9 mouse cellular contexts compared by ENCODE assay signal in genomic region chr4:137866206-137866863, GRCm38 (mm10). TPM values are rescaled to one million over a fixed set of nuclear protein-coding genes. Genes with fewer than 3 reads are reported as not detected.
DNase-seq lines count a peak whose midpoint lies in the region; ATAC-seq and TF ChIP-seq lines count a peak whose summit lies in the region.
"Had no signal": no experiment of that assay in that cellular context is flagged by ENCODE, and none has a peak within 500 bp of the region (broad histone marks: within the 10 kb centered on the region; RNA-seq: fewer than 3 reads in every experiment).

No protein-coding gene starts in this region.

- ATAC-seq in intestine, postnatal 0 days: no peak
- peak; percentile 37 for ATAC-seq in midbrain, embryonic 13.5 days

- 25% methylated on average over 19 of the region's 19 CpGs for WGBS in cerebellum, adult 2 months
- WGBS in intestine, postnatal 0 days: 49% methylated on average over 19 of the region's 19 CpGs
- WGBS in midbrain, embryonic 13.5 days: 32% methylated on average over 19 of the region's 19 CpGs

- H3K27me3 ChIP-seq in cerebellum, adult 2 months (ENCODE audit: control insufficient read depth, insufficient read depth, low read length): no peaks in the 10 kb centered on the region
- H3K27me3 ChIP-seq in intestine, postnatal 0 days (replicated peaks; ENCODE audit: control insufficient read depth, insufficient read depth, low read length): no peaks in the 10 kb centered on the region
- no peaks in the 10 kb centered on the region for H3K27me3 ChIP-seq in midbrain, embryonic 13.5 days
- H3K27me3 ChIP-seq: embryonic facial prominence, embryonic 12.5 days had no signal

- H3K9ac ChIP-seq in intestine, postnatal 0 days (ENCODE audit: low read depth, low read length): no peak overlapping the region
- 0 out of 2 replicates have a peak overlapping the region, but pooled peaks have one; percentile 10 for H3K9ac ChIP-seq in midbrain, embryonic 13.5 days (replicated peaks)
- H3K9ac ChIP-seq: embryonic facial prominence, embryonic 12.5 days had no signal

- no peak for TF ChIP-seq CTCF in cerebellum, adult 2 months (IDR thresholded peaks at IDR 0.05; ENCODE audit: borderline replicate concordance, insufficient read depth, low read depth, low read length)
- TF ChIP-seq CTCF in intestine, postnatal 0 days (IDR thresholded peaks at IDR 0.05; ENCODE audit: low read depth): no peak

- no peak for TF ChIP-seq POLR2A in cerebellum, adult 2 months (IDR thresholded peaks at IDR 0.05; ENCODE audit: borderline replicate concordance, insufficient read depth, low read length)

- H3K9me3 ChIP-seq in intestine, postnatal 0 days (ENCODE audit: control insufficient read depth): no peaks in the 10 kb centered on the region
- no peaks in the 10 kb centered on the region for H3K9me3 ChIP-seq in midbrain, embryonic 13.5 days
- H3K9me3 ChIP-seq: embryonic facial prominence, embryonic 12.5 days had no signal

- no peaks in the 10 kb centered on the region for H3K36me3 ChIP-seq in intestine, postnatal 0 days (ENCODE audit: control insufficient read depth, insufficient read depth)
- no peaks in the 10 kb centered on the region for H3K36me3 ChIP-seq in midbrain, embryonic 13.5 days
- H3K36me3 ChIP-seq: embryonic facial prominence, embryonic 12.5 days had no signal

- H3K27ac ChIP-seq in cerebellum, adult 2 months (ENCODE audit: insufficient read depth, low read length): 0 out of 2 replicates have a peak overlapping the region, but pooled peaks have one; percentile 3
- H3K27ac ChIP-seq in intestine, postnatal 0 days (ENCODE audit: low read depth, low read length): no peak overlapping the region; the same call in 1 of the 2 replicates
- peak overlapping the region; percentile 74 for H3K27ac ChIP-seq in midbrain, embryonic 13.5 days
- H3K27ac ChIP-seq: embryonic facial prominence, embryonic 12.5 days had no signal

- peak overlapping the region; percentile 72; the same call in 1 of the 2 replicates for H3K4me2 ChIP-seq in intestine, postnatal 0 days (replicated peaks; ENCODE audit: low read depth)
- H3K4me2 ChIP-seq in midbrain, embryonic 13.5 days (replicated peaks): peak overlapping the region; percentile 39
- H3K4me2 ChIP-seq: embryonic facial prominence, embryonic 12.5 days had no signal

- peak; percentile 50 to 52 for DNase-seq in cerebellum, adult 2 months
- no peak for DNase-seq in cerebellum, adult 9-11 months
- DNase-seq in A20 (ENCODE audit: low read depth, low spot score): peak; percentile 69
- peak; percentile 67 for DNase-seq in embryo, embryonic 10.5 days (ENCODE audit: low spot score)
- peak; percentile 58 for DNase-seq in thymus, postnatal 36 days
- DNase-seq in left cerebral cortex, adult 8-10 months (ENCODE audit: low spot score in 2 of 2): no peak

- peak overlapping the region; percentile 6 for H3K4me3 ChIP-seq in cerebellum, adult 2 months (replicated peaks; ENCODE audit: insufficient read depth, low read depth, low read length)
- H3K4me3 ChIP-seq in intestine, postnatal 0 days (ENCODE audit: low read depth, low read length): no peak overlapping the region
- peak overlapping the region; percentile 12 for H3K4me3 ChIP-seq in midbrain, embryonic 13.5 days (replicated peaks)
- H3K4me3 ChIP-seq: embryonic facial prominence, embryonic 12.5 days had no signal

- H3K4me1 ChIP-seq in cerebellum, adult 2 months (ENCODE audit: control insufficient read depth, insufficient read depth, low read length): peaks cover 45% of the 10 kb centered on the region
- peaks cover 19% of the 10 kb centered on the region for H3K4me1 ChIP-seq in intestine, postnatal 0 days (replicated peaks; ENCODE audit: control insufficient read depth, insufficient read depth, low read length)
- H3K4me1 ChIP-seq in midbrain, embryonic 13.5 days (replicated peaks): peaks cover 71% of the 10 kb centered on the region

RNA-seq across cellular contexts. Expression of gene Ece1, which starts 4.3 kb away (rescaled TPM):
- 48.5 and 72.4 TPM in 2 replicates for polyA plus RNA-seq in cerebellum, adult 2 months (2012; rRNA removed)
- polyA plus RNA-seq in intestine, postnatal 0 days (2015; fragmentation: Nextera tagmentation; extraction: Ambion mirVana): 44.9 and 49.1 TPM in 2 replicates
- 12.7 and 19.4 TPM in 2 replicates for polyA plus RNA-seq in midbrain, embryonic 13.5 days (2015; fragmentation: Nextera tagmentation; extraction: Ambion mirVana)
- 10 to 100 TPM; 81.0 to 85.8 (median 83.3) TPM for total RNA-seq in left cerebral cortex, adult 8-10 months (2022)

Comparison
In these comparisons a context has a peak if more than half of its experiments do, and no peak if none do; other contexts are left out.
1. DNase-seq: peak in cerebellum, adult 2 months (2 of 2), A20 (single experiment), embryo, embryonic 10.5 days (single experiment) and thymus, postnatal 36 days (2 of 2); none in cerebellum, adult 9-11 months (single experiment) and left cerebral cortex, adult 8-10 months (0 of 2).